Mouse (Mus musculus) cerebellum, adult 2 months (tissue): ENCODE measurements around the gene Etl4.

ENCODE experiments used
- CTCF ChIP-seq: fragments of 200-500 bp; IDR thresholded peaks from 2 replicates; pipeline ENCODE4 v1.5.1; 2011; ENCODE audit warnings: low read depth, mild to moderate bottlenecking, control low read depth, low read length, moderate library complexity, borderline replicate concordance; ENCODE audit not compliant: insufficient read depth
- POLR2A ChIP-seq: fragments of 200-500 bp; IDR thresholded peaks from 2 replicates; pipeline ENCODE4 v1.6.1; 2011; ENCODE audit warnings: low read length, control low read depth, borderline replicate concordance; ENCODE audit not compliant: insufficient read depth

GRCm38 (mm10) chr2:20281903-20282302 lies 372.3 kb downstream of the Etl4 start:
- TF ChIP-seq POLR2A (no peak), CTCF (no peak)
